Mouse (Mus musculus) kidney, embryonic 14.5 days (tissue): ENCODE measurements around the gene Rpusd3. TPM values are rescaled to one million over a fixed set of nuclear protein-coding genes. Genes with fewer than 3 reads are reported as not detected.

ENCODE experiments used
- ATAC-seq: fragments of 200-750 bp; cut with Nextera tagmentation; 2 replicates; pipeline ENCODE4 v1.8.0; 2017; ENCODE audit warnings: moderate number of reproducible peaks, mild to moderate bottlenecking, moderate TSS enrichment, moderate library complexity; ENCODE audit not compliant: low FRiP score, low TSS enrichment
- H3K27ac ChIP-seq: fragments of 300-500 bp; sonication (generic); 2 replicates; pipeline ENCODE4 v1.5.1; 2014; ENCODE audit warnings: low read depth, mild to moderate bottlenecking, low read length, moderate library complexity, mixed read lengths
- H3K27me3 ChIP-seq: fragments of 300-500 bp; sonication (generic); 2 replicates; pipeline ENCODE4 v1.6.1; 2014; ENCODE audit warnings: mild to moderate bottlenecking, low read length; ENCODE audit not compliant: control insufficient read depth, insufficient read depth
- H3K36me3 ChIP-seq: fragments of 300-500 bp; sonication (generic); 2 replicates; pipeline ENCODE4 v1.6.1; 2014; ENCODE audit warnings: low read length, mixed read lengths; ENCODE audit not compliant: control insufficient read depth, insufficient read depth
- H3K4me1 ChIP-seq: fragments of 300-500 bp; sonication (generic); 2 replicates; pipeline ENCODE4 v1.6.1; 2014; ENCODE audit warnings: low read length, mixed read lengths; ENCODE audit not compliant: control insufficient read depth, insufficient read depth
- H3K4me2 ChIP-seq: fragments of 300-500 bp; sonication (generic); replicated peaks from 2 replicates; pipeline ENCODE4 v1.6.1; 2014; ENCODE audit warnings: low read depth, mild to moderate bottlenecking, low read length
- H3K4me3 ChIP-seq: fragments of 300-500 bp; sonication (generic); 2 replicates; pipeline ENCODE4 v1.5.1; 2014; ENCODE audit warnings: mild to moderate bottlenecking, low read length
- H3K9ac ChIP-seq: fragments of 300-500 bp; sonication (generic); 2 replicates; pipeline ENCODE4 v1.6.1; 2014; ENCODE audit warnings: low read depth, mild to moderate bottlenecking, low read length, moderate library complexity
- H3K9me3 ChIP-seq: fragments of 300-500 bp; sonication (generic); 2 replicates; pipeline ENCODE4 v1.6.1; 2016; ENCODE audit warnings: low read length; ENCODE audit not compliant: control insufficient read depth
- WGBS: fragments of 180-500 bp; shearing (Covaris S2); extraction: QIAGEN DNeasy Blood & Tissue Kit; methylation state at CpG from one replicate; pipeline ENCODE4 v1.1.7; 2014; 5-methylcytosine and 5-hydroxymethylcytosine counted together
- polyA plus RNA-seq: library from polyadenylated mRNA; unstranded; fragments of >200 nt; fragmentation: Nextera tagmentation; extraction: Ambion mirVana; gene quantifications from 2 replicates; pipeline ENCODE4 v1.2.1, GENCODE M21; 2014

Rpusd3 gene
- 29.0 and 30.5 TPM in 2 replicates for polyA plus RNA-seq

DNA sequence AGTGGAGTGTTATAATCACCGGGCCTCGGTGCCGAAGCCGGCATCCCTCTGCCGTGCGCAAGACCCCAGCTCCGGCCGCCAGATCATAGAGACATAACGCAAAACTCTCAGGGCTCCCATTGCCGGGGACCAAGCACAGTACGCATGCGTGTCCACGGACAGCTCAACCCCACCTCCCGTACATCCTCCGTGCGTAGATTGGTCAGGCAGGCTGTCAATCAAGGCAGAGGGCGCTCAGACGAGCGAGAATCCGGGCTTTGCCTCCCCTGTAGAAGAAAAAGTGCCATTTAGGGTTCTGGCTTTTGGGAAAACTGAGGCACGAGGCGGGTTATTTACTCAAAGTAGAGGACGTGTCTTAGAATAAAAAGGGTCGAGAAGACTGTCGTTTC, at the start of gene Rpusd3:
TSS of gene Rpusd3 (minus strand) at position 142 of the 389 bp plus-strand sequence.
- under 1% methylated on average over 25 of the region's 25 CpGs for WGBS
- ATAC-seq: peak; percentile 98
- H3K27ac ChIP-seq: no peak within 1 kb of the TSS; the same call in 1 of the 2 replicates
- no peaks in the 10 kb centered on the region for H3K27me3 ChIP-seq
- peaks cover 14% of the 10 kb centered on the region for H3K36me3 ChIP-seq
- no peaks in the 10 kb centered on the region for H3K9me3 ChIP-seq
- H3K9ac ChIP-seq: peak within 1 kb of the TSS; percentile 72
- H3K4me2 ChIP-seq: peak within 1 kb of the TSS; percentile 88
- H3K4me1 ChIP-seq: 0 out of 2 replicates have a peak, but pooled peaks cover 9% of the 10 kb centered on the region
- H3K4me3 ChIP-seq: peak within 1 kb of the TSS; percentile 71

DNA sequence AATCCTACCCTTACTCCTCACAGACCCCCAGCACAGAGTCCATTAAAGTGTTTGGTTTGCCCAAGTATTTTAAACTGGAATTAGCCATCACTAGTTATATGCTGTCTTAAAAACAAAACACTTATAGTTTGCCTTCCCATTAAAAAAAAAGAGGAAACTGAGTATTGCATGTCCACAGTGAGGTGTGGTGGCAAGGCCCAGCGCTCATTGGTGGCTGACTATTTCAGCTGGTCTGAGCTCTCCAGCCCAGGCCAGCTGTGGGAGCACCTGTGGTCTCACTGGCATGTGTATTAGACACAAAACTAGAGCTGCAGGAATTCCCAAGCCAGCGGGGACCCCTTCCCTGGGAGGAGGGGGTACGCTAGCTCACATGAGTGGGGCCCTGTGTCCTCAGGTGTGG, 49.4 kb upstream of the Rpusd3 start:
- H3K9ac ChIP-seq: no peak overlapping the region
- H3K27me3 ChIP-seq: peaks cover 8% of the 10 kb centered on the region; the same call in 1 of the 2 replicates
- no peak overlapping the region for H3K27ac ChIP-seq
- 75% methylated on average over 3 of the region's 3 CpGs for WGBS
- no peaks in the 10 kb centered on the region for H3K9me3 ChIP-seq
- no peak overlapping the region for H3K4me3 ChIP-seq
- H3K4me1 ChIP-seq: peaks cover 20% of the 10 kb centered on the region; the same call in 1 of the 2 replicates
- H3K4me2 ChIP-seq: no peak overlapping the region
- no peak for ATAC-seq
- H3K36me3 ChIP-seq: no peaks in the 10 kb centered on the region

DNA sequence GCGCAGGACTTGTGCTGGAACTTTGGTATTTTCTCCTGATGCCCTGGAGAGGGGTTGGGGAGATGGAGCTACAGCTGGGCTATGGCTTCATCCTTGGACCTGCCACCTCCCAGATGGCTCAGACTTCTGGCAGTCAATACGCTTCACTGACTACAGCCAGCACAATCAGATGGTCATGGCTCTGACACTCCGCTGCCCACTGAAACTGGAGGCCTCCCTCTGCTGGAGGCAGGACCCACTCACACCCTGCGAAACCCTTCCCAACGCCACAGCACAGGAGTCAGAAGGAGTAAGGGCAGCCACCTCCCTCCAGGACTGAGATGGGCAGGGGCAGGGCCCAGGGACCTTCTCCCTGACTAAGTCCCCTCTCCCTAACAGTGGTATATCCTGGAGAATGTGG, 46.5 kb upstream of the Rpusd3 start:
- Histone ChIP-seq H3K9me3 (no peaks in the 10 kb centered on the region), H3K9ac (no peak overlapping the region), H3K27ac (no peak overlapping the region), H3K4me2 (no peak overlapping the region), H3K4me1 (peaks cover 9% of the 10 kb centered on the region; the same call in 1 of the 2 replicates), H3K4me3 (no peak overlapping the region), H3K36me3 (no peaks in the 10 kb centered on the region), H3K27me3 (peaks cover 8% of the 10 kb centered on the region; the same call in 1 of the 2 replicates)
- ATAC-seq: peak; percentile 55
- WGBS: 31% methylated on average over 5 of the region's 5 CpGs

DNA sequence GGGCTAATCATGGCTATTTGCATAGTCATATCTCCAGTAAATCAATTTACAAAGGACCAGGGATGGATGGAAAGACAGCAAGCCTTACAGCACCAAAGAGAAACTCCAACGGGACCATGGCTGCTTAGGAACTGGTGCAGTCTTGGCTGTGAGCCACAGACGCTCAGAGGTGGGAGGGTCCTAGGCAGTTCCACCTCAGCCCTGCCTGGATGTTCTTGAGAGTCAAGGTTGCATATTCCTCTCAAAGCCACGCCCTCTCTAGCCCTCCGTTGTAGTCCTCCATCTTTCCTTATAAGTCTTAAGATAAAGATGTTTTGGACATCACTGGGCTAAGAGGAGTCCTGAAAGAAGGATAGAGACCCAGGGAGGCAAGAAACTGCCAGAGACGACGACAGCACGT, 44.9 kb upstream of the Rpusd3 start:
- ATAC-seq: no peak
- no peak overlapping the region for H3K27ac ChIP-seq
- no peak overlapping the region for H3K4me3 ChIP-seq
- no peaks in the 10 kb centered on the region for H3K36me3 ChIP-seq
- no peaks in the 10 kb centered on the region for H3K27me3 ChIP-seq
- H3K9ac ChIP-seq: no peak overlapping the region
- H3K4me1 ChIP-seq: 0 out of 2 replicates have a peak, but pooled peaks cover 3% of the 10 kb centered on the region
- 77% methylated on average over 7 of the region's 7 CpGs for WGBS
- H3K9me3 ChIP-seq: no peaks in the 10 kb centered on the region
- no peak overlapping the region for H3K4me2 ChIP-seq

DNA sequence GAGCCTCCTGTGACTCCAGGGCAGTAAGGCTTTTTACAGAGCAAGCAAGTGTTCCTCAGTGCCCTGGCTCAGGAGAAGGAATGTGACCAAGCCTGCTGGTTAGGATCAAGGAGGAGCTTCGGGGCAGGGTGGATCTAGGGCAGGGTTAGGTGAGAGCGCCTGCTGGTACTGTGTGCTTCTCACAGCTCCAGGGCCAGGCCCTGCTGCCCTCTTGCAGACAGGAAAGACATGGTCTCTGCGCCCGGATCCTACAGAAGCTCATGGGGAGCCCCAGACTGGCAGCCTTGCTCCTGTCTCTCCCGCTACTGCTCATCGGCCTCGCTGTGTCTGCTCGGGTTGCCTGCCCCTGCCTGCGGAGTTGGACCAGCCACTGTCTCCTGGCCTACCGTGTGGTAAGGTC, 39.5 kb upstream of the Rpusd3 start:
- H3K4me3 ChIP-seq: no peak overlapping the region
- no peaks in the 10 kb centered on the region for H3K9me3 ChIP-seq
- H3K27me3 ChIP-seq: no peaks in the 10 kb centered on the region
- H3K36me3 ChIP-seq: no peaks in the 10 kb centered on the region
- H3K4me2 ChIP-seq: peak overlapping the region; percentile 0; the same call in 1 of the 2 replicates
- ATAC-seq: peak; percentile 77
- no peak overlapping the region for H3K9ac ChIP-seq
- 54% methylated on average over 10 of the region's 10 CpGs for WGBS
- H3K4me1 ChIP-seq: no peaks in the 10 kb centered on the region
- no peak overlapping the region for H3K27ac ChIP-seq

DNA sequence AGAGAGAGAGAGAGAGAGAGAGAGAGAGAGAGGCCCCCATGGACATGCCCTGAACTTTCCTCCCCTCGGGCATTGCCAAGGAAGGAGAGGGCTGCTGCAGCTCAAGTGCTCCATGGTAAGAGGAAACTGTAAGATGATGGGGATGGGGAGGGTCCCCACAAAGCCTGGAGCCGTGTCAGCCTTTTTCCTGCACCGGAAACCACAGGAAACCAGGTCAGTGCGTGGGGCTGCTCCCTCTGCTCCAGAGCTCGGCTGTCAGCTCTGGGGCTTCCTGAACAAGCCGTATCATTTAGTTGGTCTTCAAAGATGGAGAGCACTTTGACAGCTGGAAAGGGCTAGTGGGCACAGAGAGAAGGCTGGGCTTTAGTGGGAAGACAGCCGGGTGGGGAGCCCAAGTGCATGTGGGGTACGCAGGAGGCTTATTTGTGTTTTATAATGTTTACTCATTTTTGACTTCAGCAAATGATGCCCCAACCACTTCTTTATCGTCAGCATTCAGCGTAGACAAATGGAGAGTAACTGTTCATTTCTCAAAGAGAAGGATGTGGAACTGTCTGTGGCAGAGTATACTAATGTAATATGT, 38.9 kb upstream of the Rpusd3 start, which contains the start of gene Il17re:
TSS of gene Il17re (plus strand) at position 533 of the 583 bp plus-strand sequence.
- Histone ChIP-seq H3K27me3 (no peaks in the 10 kb centered on the region), H3K36me3 (no peaks in the 10 kb centered on the region), H3K9me3 (no peaks in the 10 kb centered on the region), H3K4me2 (peak within 1 kb of the TSS; percentile 0; the same call in 1 of the 2 replicates), H3K4me3 (no peak within 1 kb of the TSS), H3K27ac (no peak within 1 kb of the TSS), H3K9ac (no peak within 1 kb of the TSS), H3K4me1 (no peaks in the 10 kb centered on the region)
- no peak for ATAC-seq
- 52% methylated on average over 10 of the region's 10 CpGs for WGBS

DNA sequence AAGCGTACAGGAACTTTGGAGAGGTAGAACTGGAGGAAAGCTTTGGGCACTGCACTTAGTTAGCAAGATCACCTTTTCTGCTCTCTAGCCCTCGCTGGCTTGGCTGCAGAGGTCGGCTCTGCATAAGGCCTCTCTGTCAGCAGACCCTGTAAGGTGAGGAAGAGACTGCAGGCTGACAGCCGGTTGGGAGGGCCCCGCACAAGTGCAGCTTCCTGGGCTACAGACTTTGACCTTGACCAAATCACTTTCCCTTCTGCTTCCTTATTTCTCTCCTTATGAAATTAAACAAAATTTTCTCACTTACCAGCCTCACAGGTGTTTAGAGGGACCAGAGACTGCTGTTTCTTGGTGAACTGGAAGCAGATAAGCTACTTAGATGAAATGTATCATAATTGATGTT, 35.9 kb upstream of the Rpusd3 start:
- ATAC-seq: no peak
- H3K9ac ChIP-seq: no peak overlapping the region
- no peak overlapping the region for H3K4me2 ChIP-seq
- no peaks in the 10 kb centered on the region for H3K9me3 ChIP-seq
- H3K4me1 ChIP-seq: no peaks in the 10 kb centered on the region
- H3K4me3 ChIP-seq: no peak overlapping the region
- H3K27ac ChIP-seq: no peak overlapping the region
- 48% methylated on average over 5 of the region's 5 CpGs for WGBS
- H3K36me3 ChIP-seq: no peaks in the 10 kb centered on the region
- H3K27me3 ChIP-seq: no peaks in the 10 kb centered on the region

DNA sequence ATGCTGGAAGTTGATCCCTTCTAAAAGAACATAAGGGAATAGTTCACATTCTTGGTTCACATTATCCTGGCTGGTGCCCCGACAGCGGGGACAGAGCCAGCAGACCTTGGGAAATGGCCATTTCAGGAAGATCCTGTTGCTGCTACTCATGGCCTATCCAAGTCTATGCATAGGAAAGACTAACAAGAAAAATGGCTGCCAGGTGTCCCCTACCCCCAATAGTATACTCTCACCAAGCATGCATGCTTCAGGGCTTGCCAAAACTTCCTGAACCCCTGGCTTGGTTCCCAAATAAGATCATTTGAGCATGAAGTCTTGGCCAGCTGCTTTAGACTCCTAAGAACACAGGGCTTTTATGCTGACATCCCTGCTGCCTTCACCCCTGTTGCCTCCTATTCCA, 32.7 kb upstream of the Rpusd3 start:
- no peaks in the 10 kb centered on the region for H3K27me3 ChIP-seq
- no peaks in the 10 kb centered on the region for H3K9me3 ChIP-seq
- no peak overlapping the region for H3K4me2 ChIP-seq
- H3K36me3 ChIP-seq: peaks cover 22% of the 10 kb centered on the region
- H3K9ac ChIP-seq: no peak overlapping the region
- no peaks in the 10 kb centered on the region for H3K4me1 ChIP-seq
- no peak overlapping the region for H3K4me3 ChIP-seq
- no peak for ATAC-seq
- 80% methylated on average over 2 of the region's 2 CpGs for WGBS
- no peak overlapping the region for H3K27ac ChIP-seq

DNA sequence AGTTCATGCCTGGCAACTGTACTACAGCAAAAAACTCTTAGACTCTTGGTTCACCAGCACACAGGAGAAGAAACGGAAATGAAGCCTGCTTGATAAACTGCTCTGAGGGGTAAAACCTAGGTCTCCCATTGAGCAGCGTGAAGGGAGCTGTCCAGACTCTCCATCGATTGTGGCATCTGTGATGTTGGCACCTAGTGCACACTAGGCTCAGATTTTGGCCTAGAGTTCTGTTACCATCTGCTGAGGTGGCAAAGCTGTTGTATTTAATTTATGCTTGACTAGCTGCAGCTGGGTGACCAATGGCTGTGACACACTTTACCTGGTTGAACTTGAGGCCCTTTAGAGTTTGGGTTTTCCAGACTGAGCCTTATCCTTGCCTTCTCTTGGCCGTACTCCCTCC, 28.5 kb upstream of the Rpusd3 start:
- ATAC-seq: no peak
- WGBS: 96% methylated on average over 4 of the region's 4 CpGs
- Histone ChIP-seq H3K9ac (no peak overlapping the region), H3K36me3 (peaks cover 34% of the 10 kb centered on the region), H3K4me2 (no peak overlapping the region), H3K27ac (no peak overlapping the region), H3K4me1 (peaks cover 6% of the 10 kb centered on the region; the same call in 1 of the 2 replicates), H3K9me3 (no peaks in the 10 kb centered on the region), H3K4me3 (no peak overlapping the region), H3K27me3 (no peaks in the 10 kb centered on the region)
